Mouse (Mus musculus): ENCODE data around the gene Pnrc1. TPM values are rescaled to one million over a fixed set of nuclear protein-coding genes. Genes with fewer than 3 reads are reported as not detected.
"Not testable (repeated sequence)": the region's sequence is repeated elsewhere in the genome, so short reads cannot be mapped to it uniquely, and the experiment has no call there.

Gene Pnrc1
- polyA plus RNA-seq (2014; fragmentation: Nextera tagmentation; extraction: Ambion mirVana): 123 and 127 TPM in 2 replicates

DNA sequence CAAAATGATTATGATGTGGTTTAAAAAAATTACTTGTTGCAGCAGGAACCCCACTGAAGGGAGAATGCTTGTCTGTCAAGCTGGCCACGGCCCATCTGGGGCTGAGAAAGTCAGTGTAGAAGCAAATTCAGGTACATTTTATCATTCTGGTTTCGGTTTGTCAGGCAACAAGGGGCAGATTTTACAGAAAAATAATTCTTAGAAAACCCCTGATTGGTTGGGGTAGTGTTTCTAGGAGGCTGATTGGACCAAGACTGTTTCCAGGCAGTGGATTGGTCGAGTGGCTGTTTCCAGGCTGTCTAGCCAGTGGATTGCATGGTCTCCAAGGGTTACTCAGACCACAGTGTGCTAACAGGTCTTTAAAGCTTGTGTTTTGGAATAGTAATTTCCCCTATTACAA, at the start of gene Pnrc1:
Pnrc1 (minus strand) TSS at position 162 of the 400 bp plus-strand sequence.
- Histone ChIP-seq H3K4me3 (ENCODE audit: low read depth, low read length) (peak within 1 kb of the TSS; percentile 27), H3K27ac (ENCODE audit: low read depth) (peak within 1 kb of the TSS; percentile 49), H3K4me2 (peak within 1 kb of the TSS; percentile 52), H3K4me1 (ENCODE audit: insufficient read depth) (no peaks in the 10 kb centered on the region), H3K27me3 (ENCODE audit: insufficient read depth, low read length) (no peaks in the 10 kb centered on the region), H3K9me3 (ENCODE audit: low read depth, low read length) (no peaks in the 10 kb centered on the region), H3K36me3 (ENCODE audit: insufficient read depth) (no peaks in the 10 kb centered on the region), H3K9ac (peak within 1 kb of the TSS; percentile 30)
- TF ChIP-seq CTCF (IDR thresholded peaks at IDR 0.05; ENCODE audit: low read depth): no peak
- ATAC-seq (ENCODE audit: insufficient read depth) (peak; percentile 98), DNase-seq (peak; percentile 69)
- 31% methylated on average over 3 of the region's 3 CpGs for WGBS

DNA sequence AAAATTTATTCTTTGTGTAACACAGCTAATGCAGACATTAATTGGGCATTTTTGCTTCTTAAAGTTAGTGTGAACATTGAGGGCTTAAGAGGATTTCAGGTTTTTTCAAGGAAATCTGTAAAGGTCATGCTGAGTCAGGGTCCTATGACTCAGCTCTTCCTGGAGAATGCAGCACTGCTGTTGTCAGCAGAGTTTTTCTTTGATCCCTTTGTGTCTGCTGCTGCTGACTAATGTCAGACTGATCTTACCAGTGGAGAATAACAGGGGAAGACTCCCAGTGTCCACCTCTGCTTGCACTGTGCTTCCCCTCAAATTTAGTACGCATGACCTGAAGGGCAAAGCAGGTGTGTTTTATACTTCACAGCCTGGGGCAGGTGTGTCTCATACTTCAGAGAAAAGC, 48.0 kb upstream of the Pnrc1 start:
- ATAC-seq (ENCODE audit: insufficient read depth): no peak
- no peak overlapping the region for H3K27ac ChIP-seq (ENCODE audit: low read depth)
- TF ChIP-seq CTCF (IDR thresholded peaks at IDR 0.05; ENCODE audit: low read depth): no peak
- no peaks in the 10 kb centered on the region for H3K9me3 ChIP-seq (ENCODE audit: low read depth, low read length)
- no peak overlapping the region for H3K4me2 ChIP-seq
- H3K9ac ChIP-seq: no peak overlapping the region
- peaks cover 39% of the 10 kb centered on the region for H3K36me3 ChIP-seq (ENCODE audit: insufficient read depth)
- no peaks in the 10 kb centered on the region for H3K27me3 ChIP-seq (ENCODE audit: insufficient read depth, low read length)
- WGBS: 87% methylated on average over 1 of the region's 1 CpGs
- H3K4me3 ChIP-seq (ENCODE audit: low read depth, low read length): no peak overlapping the region
- DNase-seq: peak; percentile 5
- no peaks in the 10 kb centered on the region for H3K4me1 ChIP-seq (ENCODE audit: insufficient read depth)

DNA sequence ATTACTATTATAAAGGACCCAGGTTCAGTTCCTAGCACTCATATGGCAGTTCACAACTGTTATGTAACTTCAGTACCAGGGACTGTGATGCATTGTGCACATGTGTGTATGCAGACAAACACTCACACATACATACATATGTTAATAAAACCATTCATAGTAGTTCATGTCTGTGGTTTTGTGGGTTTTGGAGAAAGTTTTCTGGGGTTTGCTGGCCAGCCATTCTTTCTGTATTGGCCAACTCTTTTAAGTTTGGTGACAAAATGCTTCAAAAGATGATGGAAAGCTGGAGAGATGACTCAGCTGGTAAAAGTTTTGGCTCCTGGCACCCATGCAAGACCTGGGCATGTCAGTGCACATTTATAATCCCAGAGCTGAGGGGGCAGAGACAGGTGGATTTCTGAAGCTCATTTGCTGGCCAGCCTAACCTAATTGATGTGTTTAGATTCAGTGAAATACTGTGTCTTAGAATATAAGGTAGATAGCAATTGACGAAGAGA, 43.0 kb upstream of the Pnrc1 start:
- Histone ChIP-seq H3K27ac (ENCODE audit: low read depth) (no peak overlapping the region), H3K4me2 (no peak overlapping the region), H3K4me3 (ENCODE audit: low read depth, low read length) (no peak overlapping the region), H3K9me3 (ENCODE audit: low read depth, low read length) (no peaks in the 10 kb centered on the region), H3K4me1 (ENCODE audit: insufficient read depth) (no peaks in the 10 kb centered on the region), H3K36me3 (ENCODE audit: insufficient read depth) (peaks cover 28% of the 10 kb centered on the region), H3K9ac (no peak overlapping the region), H3K27me3 (ENCODE audit: insufficient read depth, low read length) (no peaks in the 10 kb centered on the region)
- 90% methylated on average over 1 of the region's 1 CpGs for WGBS
- ATAC-seq (ENCODE audit: insufficient read depth) (no peak), DNase-seq (no peak)
- TF ChIP-seq CTCF (IDR thresholded peaks at IDR 0.05; ENCODE audit: low read depth): no peak

DNA sequence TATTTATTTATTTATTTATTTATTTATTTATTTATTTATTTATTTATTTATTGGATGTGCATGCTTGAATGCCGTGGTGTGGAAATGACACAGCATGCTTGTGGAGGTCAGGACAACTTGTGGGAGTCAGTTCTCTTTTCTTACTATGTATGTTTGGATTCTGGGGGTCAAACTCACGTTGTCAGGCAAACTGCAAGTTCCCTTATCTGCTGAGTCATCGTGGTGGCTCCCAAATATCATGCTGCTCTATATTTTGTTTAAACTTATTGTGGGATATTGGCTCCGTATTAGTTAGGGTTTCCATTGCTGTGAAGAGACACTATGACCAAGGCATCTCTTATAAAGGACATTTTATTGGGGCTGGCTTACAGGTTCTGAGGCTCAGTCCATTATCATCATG, 41.2 kb upstream of the Pnrc1 start:
- H3K36me3 ChIP-seq (ENCODE audit: insufficient read depth): peaks cover 32% of the 10 kb centered on the region
- no peak for TF ChIP-seq CTCF (IDR thresholded peaks at IDR 0.05; ENCODE audit: low read depth)

DNA sequence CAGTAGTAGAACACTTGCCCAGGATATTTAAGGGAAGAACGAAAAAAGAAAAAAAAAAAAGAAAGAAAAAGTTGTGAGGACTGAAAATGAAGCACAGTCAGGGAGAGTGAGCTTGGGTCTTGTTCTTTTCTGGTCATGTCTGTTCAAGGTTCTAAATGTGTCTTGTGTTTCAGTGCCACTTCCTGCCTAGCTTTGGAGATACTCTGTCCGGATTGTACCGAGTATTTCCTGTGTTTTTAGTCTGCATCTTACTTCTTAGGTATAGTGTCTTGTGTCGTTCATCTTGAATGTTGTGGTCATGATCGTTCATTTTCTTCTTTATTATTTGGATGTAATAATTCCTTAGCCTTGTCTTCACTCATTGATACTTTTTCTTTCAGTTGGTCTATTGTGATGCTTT, 25.9 kb upstream of the Pnrc1 start:
- H3K4me1 ChIP-seq (ENCODE audit: insufficient read depth): no peaks in the 10 kb centered on the region
- no peaks in the 10 kb centered on the region for H3K27me3 ChIP-seq (ENCODE audit: insufficient read depth, low read length)
- 0 out of 2 replicates have a peak, but pooled peaks cover 9% of the 10 kb centered on the region for H3K36me3 ChIP-seq (ENCODE audit: insufficient read depth)
- DNase-seq (no peak), ATAC-seq (ENCODE audit: insufficient read depth) (no peak)
- TF ChIP-seq CTCF (IDR thresholded peaks at IDR 0.05; ENCODE audit: low read depth): no peak
- H3K27ac ChIP-seq (ENCODE audit: low read depth): no peak overlapping the region
- no peak overlapping the region for H3K4me2 ChIP-seq
- 84% methylated on average over 5 of the region's 5 CpGs for WGBS
- no peaks in the 10 kb centered on the region for H3K9me3 ChIP-seq (ENCODE audit: low read depth, low read length)
- H3K9ac ChIP-seq: no peak overlapping the region
- no peak overlapping the region for H3K4me3 ChIP-seq (ENCODE audit: low read depth, low read length)

More for the DNA sequence above, 41.2 kb upstream of the Pnrc1 start:
- Histone ChIP-seq H3K4me2 (no peak overlapping the region), H3K27me3 (ENCODE audit: insufficient read depth, low read length) (no peaks in the 10 kb centered on the region), H3K9me3 (ENCODE audit: low read depth, low read length) (no peaks in the 10 kb centered on the region), H3K9ac (no peak overlapping the region), H3K4me1 (ENCODE audit: insufficient read depth) (no peaks in the 10 kb centered on the region), H3K4me3 (ENCODE audit: low read depth, low read length) (no peak overlapping the region), H3K27ac (ENCODE audit: low read depth) (no peak overlapping the region)
- 83% methylated on average over 4 of the region's 4 CpGs for WGBS
- DNase-seq (no peak), ATAC-seq (ENCODE audit: insufficient read depth) (no peak)

DNA sequence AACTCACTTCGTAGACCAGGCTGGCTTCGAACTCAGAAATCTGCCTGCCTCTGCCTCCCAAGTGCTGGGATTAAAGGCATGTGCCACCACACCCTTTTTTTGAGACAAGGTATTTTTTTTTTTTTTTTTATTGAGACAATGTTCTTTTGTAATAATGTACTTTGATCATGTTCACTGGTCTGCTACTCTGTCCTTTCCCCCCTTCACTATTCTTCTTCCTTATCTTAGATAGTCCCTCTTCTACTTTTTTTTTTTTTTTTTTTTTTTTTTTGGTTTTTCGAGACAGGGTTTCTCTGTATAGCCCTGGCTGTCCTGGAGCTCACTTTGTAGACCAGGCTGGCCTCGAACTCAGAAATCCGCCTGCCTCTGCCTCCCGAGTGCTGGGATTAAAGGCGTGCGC, 24.2 kb upstream of the Pnrc1 start:
- not testable (repeated sequence) for H3K4me1 ChIP-seq (ENCODE audit: insufficient read depth); DNase-seq; H3K27me3 ChIP-seq (ENCODE audit: insufficient read depth, low read length); H3K36me3 ChIP-seq (ENCODE audit: insufficient read depth); H3K4me3 ChIP-seq (ENCODE audit: low read depth, low read length); ATAC-seq (ENCODE audit: insufficient read depth); H3K9me3 ChIP-seq (ENCODE audit: low read depth, low read length); H3K4me2 ChIP-seq; H3K27ac ChIP-seq (ENCODE audit: low read depth); H3K9ac ChIP-seq
- WGBS: 99% methylated on average over 6 of the region's 8 CpGs

DNA sequence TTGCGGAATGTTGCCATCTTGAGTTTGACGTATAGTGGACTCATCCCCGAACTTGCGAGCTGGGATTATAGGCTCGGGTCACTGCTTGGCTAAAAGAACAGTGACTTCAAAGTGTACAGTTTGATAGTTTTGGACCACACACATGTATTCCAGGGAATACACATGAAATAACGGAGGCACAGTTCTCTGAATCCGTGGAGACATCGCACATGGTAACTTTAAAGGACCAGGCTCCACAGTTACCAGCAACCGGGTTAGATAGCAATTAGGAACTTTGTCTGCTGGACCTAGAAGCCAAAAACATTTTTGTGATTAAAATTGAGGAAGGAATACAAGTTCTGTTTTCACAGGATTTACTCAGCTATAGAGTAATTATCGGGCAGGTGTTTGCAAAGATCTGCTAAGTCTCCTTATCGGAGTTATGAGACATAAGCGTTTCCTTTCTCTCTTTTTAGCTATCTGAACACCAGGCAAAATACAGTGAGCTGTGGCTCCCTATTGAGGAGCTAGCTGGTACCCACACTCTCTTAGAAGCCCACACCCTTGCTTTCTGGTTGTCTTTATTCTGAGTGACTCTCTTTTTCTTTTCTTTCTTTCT, 21.0 kb upstream of the Pnrc1 start:
- H3K27ac ChIP-seq (ENCODE audit: low read depth): no peak overlapping the region
- H3K4me1 ChIP-seq (ENCODE audit: insufficient read depth): no peaks in the 10 kb centered on the region
- ATAC-seq (ENCODE audit: insufficient read depth) (peak; percentile 1; the same call in 1 of the 2 replicates), DNase-seq (no peak)
- 0 out of 2 replicates have a peak, but pooled peaks cover 6% of the 10 kb centered on the region for H3K36me3 ChIP-seq (ENCODE audit: insufficient read depth)
- H3K27me3 ChIP-seq (ENCODE audit: insufficient read depth, low read length): no peaks in the 10 kb centered on the region
- TF ChIP-seq CTCF (IDR thresholded peaks at IDR 0.05; ENCODE audit: low read depth): no peak
- H3K9me3 ChIP-seq (ENCODE audit: low read depth, low read length): no peaks in the 10 kb centered on the region
- peak overlapping the region; percentile 84 for H3K4me2 ChIP-seq
- H3K4me3 ChIP-seq (ENCODE audit: low read depth, low read length): peak overlapping the region; percentile 77
- peak overlapping the region; percentile 80 for H3K9ac ChIP-seq
- 14% methylated on average over 12 of the region's 12 CpGs for WGBS
